Mouse (Mus musculus): Measurements from ENCODE around the gene Mpzl1.

DNA sequence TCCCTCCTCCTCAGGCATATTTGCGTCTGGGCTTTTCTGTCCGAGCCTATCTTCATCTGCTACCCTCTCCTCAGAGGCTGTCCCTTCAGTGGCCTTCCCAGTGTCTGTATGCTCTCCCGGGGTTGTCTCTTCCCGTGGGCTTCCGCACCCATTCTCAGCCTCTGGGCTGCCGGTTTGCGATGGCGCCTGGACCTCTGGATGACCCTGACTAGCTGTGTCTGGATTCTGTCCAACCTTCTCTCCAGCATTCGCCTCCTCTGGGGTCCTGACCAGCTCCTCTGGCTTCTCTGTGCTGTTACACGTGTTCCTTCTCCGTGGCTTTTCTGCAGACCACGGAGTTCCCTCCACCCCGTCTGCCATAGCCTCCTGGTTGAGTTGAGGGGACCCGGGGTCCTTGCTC is 21.1 kb upstream of the Mpzl1 start:
- TF ChIP-seq POLR2A (IDR thresholded peaks at IDR 0.05; ENCODE audit: extremely low read depth, insufficient read depth, low read length), result no peak
- TF ChIP-seq CTCF (IDR thresholded peaks at IDR 0.05; ENCODE audit: extremely low read depth, insufficient read depth, low read length), result no peak
